Mouse (Mus musculus) lung, postnatal 25 days (tissue): ENCODE measurements around the gene Slc24a1.
"Not testable (repeated sequence)": the region's sequence is repeated elsewhere in the genome, so short reads cannot be mapped to it uniquely, and the experiment has no call there.

Experiments used
- DNase-seq: peaks from one replicate; pipeline ENCODE4 v3.0.0; 2022; ENCODE audit warnings: low spot score

The Slc24a1 gene

DNA sequence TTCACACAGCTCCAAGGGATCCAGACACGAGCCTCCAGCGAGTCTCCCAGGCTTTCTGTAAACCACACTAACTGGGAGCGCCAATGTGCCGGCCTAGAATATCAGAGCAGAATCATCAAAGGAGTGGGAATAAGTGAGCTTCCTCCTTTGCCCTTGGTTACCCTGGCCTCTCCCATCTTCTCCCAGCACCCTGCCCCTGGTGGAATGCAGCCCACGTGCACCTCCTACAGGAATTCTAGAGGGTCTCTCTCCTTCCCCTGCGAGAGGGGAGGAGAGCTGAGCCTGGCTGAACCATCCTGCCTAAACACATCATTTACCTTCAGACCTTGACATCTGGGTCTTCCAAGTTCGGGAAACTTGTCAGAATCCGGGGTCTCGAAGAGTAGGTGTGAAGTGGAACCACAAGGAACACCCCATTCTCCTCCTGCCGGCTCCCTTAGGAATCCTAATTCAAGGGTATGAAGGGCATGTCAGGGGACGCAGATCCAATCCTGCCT, at the start of gene Slc24a1:
TSS of gene Slc24a1 (minus strand) at position 447 of the 497 bp plus-strand sequence.
- no peak for DNase-seq

GRCm38 (mm10) chr9:64995464-64995863, 44.1 kb upstream of the Slc24a1 start:
- DNase-seq = not testable (repeated sequence)

DNA sequence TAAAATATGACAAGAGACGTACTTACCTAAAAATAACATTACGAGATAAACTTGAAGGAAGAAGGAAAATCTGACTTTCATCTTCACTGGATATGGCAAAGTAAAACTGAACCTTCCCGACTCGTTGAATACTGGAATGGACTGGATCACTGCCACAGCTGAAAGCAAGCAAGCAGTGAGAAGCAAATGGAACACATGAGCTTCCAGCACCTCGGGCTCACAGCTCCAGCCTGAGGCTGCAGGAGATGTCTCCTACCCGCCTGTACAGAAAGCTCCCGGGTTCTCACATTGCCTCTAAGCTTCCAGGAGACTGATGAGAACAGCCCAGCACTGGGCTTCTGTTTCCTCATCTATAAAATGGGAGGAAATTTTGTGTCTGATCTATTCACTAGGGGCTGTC, 38.9 kb upstream of the Slc24a1 start:
- DNase-seq = no peak

GRCm38 (mm10) chr9:64988443-64988842, 37.0 kb upstream of the Slc24a1 start:
- no peak for DNase-seq

GRCm38 (mm10) chr9:64987651-64988050, 36.2 kb upstream of the Slc24a1 start:
- DNase-seq = no peak

GRCm38 (mm10) chr9:64985807-64986206, 34.4 kb upstream of the Slc24a1 start:
- DNase-seq = no peak

DNA sequence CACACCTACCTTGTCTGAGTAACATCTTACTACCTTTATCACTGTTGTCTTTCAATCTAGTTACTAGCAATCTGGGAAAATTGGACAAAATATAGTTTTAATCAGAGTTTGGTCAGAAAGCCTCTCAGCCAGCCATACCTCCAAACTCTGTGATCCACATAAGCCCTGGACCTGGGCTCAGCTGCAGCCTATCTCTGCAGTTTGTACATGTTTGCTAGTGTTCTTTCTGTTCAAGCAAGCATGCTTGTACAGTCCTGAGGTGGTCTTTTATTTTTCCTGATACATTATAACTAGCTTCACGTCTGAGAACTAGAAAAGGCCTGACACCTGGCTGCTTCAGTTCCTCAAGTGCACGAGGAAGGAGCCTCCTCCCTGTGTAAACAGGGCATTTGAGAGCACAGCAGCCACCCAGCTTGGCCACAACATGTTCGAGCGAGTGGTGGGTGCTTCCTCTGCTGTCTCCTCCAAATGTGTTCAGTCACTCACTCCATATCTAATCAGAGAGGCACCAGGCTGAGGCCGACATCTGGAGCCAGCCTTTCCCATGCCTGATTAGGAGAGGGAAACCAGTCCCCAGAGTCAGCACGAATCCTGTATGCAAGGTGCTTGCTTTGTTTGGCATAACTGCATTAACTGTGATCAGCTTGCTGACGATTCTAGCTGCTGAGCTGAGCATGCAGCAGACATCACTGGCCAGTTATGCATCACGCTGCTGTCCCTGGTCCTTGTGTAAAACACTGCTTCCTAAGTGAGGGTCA, 33.8 kb upstream of the Slc24a1 start:
- no peak for DNase-seq

DNA sequence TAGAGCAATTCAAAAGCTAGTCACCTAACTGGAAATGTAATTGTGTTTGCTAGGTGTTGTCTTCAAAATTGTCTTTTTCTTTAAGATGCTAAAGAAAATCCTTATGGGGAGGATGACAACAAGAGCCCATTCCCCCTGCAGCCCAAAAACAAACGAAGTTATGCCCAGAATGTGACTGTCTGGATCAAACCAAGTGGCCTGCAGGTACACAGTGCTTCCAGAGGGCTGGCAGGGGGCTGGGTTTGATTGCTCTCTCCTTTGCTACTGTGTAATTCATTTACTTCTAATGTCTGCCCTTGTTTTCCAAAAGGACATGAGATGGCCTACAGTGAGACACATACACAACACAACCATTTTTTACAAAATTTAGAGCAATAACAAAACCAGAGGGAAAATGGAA, 30.5 kb upstream of the Slc24a1 start:
- no peak for DNase-seq

GRCm38 (mm10) chr9:64980548-64980947, 29.1 kb upstream of the Slc24a1 start:
- no peak for DNase-seq

GRCm38 (mm10) chr9:64960978-64961320, 9.5 kb upstream of the Slc24a1 start:
- DNase-seq = no peak

- DNase-seq = peak; percentile 95
Observed at GRCm38 (mm10) chr9:64960117-64960977, 8.9 kb upstream of the Slc24a1 start, which contains the start of gene Ints14. Gene Ints14 (plus strand): TSS chr9:64960905.

GRCm38 (mm10) chr9:64957276-64957675, 5.9 kb upstream of the Slc24a1 start:
- DNase-seq = no peak

GRCm38 (mm10) chr9:64956337-64956736, 4.9 kb upstream of the Slc24a1 start:
- DNase-seq = no peak

DNA sequence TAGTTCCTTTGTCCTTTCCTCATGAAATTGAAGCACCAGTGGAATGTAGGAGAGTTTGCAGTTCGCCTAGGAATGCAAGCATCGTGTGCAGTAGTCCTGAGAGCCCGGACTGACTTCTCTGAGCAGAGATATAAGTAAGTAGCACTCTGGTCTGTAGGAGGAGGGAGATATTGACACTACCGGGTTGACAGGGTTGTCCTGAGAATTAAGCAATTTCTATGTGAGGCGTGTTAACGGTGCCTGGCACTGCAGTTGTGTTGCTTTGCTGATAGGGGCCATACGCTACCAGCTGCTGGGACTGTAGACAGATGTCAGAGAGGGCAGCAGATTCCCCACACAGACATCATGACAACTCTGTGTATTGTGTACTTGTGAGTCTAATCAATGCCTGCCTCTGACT, 1.8 kb upstream of the Slc24a1 start:
- DNase-seq = no peak

DNA sequence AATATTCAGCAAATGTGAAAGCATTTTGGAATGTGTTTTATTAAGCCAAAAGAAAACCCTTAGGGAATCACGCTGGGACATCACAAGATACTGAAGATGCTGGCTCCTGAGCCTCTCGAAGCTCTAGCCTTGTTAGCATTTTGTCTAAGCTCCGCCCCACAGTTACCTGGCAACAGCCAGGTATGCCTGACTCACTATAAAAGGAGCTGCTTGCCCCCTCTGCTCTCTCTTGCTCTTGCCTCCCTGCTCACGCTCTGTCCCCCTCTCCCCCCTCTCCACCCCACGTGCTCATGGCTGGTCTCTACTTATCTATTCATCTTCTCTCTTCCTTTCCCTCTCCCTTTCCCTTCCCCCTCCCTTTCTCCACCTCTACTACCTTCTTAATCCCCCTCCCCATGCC, 648 bp upstream of the Slc24a1 start:
- DNase-seq = no peak

GRCm38 (mm10) chr9:64947483-64948095, 3.8 kb downstream of the Slc24a1 start:
- no peak for DNase-seq

DNA sequence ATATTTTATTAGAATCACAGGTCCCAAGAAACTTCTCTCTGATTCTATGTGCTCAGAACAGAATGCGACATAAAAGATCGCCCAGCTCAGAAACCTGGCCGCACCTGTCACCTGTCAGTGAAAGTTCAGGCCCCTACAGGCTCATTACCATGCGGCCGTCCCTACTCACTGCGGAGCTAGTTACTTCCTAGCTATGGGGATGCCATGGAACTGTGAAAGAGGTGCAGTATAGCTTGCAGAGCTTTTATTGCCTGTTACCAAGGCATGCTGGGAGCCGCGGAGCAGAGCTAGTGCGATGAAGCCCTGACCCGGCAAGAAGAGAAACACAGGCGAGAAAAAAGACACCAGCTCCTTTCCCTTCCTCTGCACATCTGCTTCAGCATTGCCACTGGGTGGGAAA, 7.4 kb downstream of the Slc24a1 start:
- DNase-seq = no peak

DNA sequence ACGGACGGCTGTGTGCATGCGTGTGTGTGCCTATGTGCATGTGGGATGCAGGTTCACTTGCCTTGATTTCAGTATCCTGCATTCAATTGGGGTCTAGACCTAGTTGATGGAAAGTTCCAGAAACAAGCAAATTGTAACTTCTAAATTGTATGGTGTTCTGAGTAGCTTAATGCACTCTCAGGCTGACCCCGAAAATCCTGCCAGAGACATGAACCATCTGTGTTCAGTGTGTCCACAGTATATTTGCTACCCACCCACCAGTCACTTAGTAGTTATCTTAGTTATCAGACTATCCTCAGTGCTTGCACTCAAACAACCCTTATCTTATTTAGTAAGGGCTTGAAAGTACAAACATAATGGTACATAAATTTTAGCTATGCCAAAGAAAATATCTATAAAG, 9.8 kb downstream of the Slc24a1 start:
- no peak for DNase-seq

- no peak for DNase-seq
Observed at GRCm38 (mm10) chr9:64940731-64941346, 10.6 kb downstream of the Slc24a1 start.

- no peak for DNase-seq
Observed at GRCm38 (mm10) chr9:64939790-64940189, 11.6 kb downstream of the Slc24a1 start.

GRCm38 (mm10) chr9:64939281-64939680, 12.1 kb downstream of the Slc24a1 start:
- no peak for DNase-seq

DNA sequence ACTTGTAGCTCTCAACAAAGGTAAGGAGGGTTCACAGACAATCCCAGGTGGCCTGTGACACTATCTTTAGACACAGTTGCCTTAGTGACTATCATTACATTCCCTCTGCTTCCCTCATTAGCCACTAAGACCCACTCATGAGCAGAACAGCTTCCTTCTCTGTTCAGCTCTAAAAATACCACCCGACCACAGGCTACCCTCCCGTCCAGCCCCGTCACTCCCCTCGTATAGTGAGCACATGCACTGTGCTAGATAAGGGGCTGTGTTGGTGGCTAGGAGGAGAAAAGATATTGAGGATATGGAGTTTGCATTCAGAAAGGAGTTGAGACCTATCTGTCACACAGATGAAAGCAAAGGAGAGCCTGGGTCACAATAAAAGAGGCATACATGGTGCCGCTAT, 12.9 kb downstream of the Slc24a1 start:
- DNase-seq = no peak
